Mouse (Mus musculus): ENCODE results near the gene 4931440F15Rik.
"Not testable (repeated sequence)": the region's sequence is repeated elsewhere in the genome, so short reads cannot be mapped to it uniquely, and the experiment has no call there.

4931440F15Rik gene

DNA sequence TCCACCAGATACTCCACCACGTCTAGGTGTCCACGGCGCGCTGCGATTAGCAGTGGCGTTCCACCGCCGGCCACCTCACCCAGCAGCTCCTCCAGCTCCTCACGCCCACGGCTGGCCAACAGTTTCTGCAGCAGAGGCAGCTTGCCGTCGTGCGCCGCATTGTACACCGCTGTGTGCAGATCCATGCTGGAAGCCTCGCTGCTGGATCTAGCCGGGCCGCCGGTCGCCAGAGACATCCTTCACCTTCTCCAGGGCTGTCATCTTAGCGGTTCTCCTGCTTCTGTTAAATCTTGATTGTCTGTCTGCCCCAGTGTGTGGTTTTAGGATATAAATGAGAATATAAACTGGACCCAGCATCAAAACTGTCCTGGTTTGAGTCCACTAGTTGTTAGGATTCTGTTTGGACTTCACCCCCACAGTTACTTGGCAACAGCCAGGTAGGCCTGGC, at the start of gene 4931440F15Rik:
TSS of gene 4931440F15Rik (minus strand) at position 398 of the 448 bp plus-strand sequence.
- DNase-seq (ENCODE audit: low read depth) = not testable (repeated sequence)

DNA sequence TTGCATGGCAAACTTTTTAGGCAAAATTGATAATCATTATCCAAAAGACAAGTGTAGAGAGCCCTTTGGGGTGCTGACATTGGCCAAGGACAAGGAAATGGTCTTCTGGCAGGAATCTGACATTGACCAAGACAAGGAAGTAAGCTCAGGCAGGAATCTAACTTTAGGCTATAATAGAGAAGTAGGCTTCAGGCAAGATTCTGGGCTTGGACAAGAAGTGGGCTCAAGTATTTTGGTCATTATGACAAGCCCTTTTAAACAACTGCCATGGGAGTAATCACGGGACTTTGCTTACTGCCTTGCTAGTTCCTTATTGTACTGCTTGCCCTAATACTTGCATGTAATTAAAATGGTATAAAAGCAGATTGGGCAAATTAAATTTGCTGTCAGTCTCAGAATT, 49.3 kb upstream of the 4931440F15Rik start:
- DNase-seq (ENCODE audit: low read depth) = not testable (repeated sequence)

DNA sequence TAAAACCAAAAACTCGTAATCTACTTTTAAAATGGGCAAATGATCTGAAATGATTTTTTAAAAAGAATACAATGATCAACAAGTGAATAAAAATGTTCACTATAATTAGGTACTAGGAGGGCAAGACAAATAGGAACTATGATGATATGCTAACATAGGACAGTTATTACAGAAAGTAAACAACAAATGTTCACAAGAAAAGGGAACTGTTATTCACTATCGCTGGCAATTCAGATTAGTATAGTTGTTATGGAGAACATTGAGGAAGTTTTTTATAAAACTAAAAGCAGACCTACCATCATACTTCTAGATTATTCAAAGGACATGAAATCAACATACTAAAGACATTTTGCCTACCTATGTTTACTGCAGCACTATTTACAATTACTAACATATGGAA, 44.7 kb upstream of the 4931440F15Rik start:
- no peak for DNase-seq (ENCODE audit: low read depth)

DNA sequence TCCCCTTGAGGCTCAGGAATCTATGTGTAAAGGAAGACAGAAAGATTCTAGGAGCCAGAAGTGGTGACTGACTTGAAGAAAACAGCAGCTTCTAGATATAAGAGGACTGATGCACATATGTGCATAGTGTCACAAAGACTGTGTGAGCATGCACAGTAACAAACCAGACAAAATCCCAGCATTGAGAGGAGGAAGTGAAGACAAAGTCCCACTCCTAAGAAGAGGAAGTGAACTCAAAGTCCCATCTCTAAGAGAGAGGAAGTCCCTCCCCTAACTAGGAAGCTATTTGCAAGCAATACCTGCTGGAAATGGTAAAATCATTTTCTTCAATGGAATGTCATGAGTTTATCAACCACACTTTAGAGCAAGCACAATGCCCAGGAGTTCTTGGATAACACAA, 38.8 kb upstream of the 4931440F15Rik start:
- DNase-seq (ENCODE audit: low read depth) = no peak

DNA sequence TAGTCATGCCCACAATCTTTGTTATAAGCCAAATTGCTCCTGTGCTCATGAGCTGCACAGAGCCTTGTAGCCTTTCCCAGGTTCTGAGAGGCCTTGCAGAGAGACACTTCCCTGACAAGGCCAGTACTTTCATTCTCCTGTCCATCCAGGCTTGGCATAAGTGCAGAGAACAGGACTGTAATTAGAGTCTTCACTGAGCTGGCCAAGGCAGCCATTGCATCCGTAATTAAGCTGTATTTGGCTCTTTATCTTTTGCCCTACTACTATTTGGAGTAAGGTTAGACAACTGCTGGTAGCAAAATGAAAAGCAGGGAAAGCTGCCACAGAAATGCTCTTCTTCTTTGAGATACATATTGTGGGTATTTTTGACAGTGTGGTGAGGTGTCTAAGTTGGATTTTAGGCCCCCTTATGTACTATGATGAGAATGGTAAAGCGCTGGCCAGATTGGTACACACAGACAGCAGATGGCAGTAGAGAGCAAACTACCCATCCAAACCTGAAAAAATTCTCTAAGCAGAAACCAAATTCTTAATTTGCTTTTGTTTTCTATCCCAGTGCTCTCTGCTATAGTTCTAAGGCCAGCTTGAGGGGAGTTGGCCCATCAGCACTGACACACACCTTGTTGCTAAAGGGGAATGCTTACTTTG, 36.4 kb upstream of the 4931440F15Rik start:
- DNase-seq (ENCODE audit: low read depth) = peak; percentile 24

DNA sequence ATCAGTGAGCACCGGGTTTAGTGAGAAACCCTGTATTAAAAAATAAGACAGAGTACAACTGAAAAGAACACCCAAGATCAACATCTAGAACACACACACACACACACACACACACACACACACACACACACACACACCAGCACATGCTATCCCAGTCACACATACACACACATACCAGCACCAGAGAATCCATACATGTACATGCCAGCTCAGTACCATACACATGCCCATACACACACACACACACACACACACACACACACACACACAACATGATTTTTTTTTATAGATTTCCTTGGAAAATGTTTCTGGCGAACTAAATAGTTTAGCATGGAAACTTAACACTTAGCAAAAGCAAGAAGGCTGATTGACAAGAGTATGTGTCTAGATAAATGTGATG, 35.6 kb upstream of the 4931440F15Rik start:
- DNase-seq (ENCODE audit: low read depth) = no peak

DNA sequence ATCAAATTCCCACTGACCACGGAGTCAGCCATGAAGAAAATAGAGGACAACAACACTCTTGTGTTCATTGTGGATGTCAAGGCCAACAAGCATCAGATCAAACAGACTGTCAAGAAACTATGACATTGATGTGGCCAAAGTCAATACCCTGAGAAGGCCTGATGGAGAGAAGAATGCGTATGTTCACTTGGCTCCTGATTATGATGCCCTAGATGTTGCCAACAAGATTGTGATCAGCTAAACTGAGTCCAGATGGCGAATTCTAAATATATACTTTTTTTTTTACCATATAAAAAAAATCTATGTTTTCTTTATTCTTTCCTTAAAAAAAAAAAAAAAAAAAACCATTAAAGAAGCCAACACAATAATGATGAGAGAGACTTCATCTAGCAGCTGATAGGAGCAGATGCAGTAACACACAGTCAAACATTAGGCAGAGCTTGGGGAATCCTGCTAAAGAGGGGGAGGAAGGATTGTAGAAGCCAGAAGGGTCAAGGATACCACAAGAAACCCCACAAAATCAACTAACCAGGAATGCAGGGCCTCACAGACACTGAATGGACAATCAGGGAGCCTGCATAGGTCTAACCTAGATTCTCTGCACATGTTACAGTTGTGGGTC, 15.2 kb upstream of the 4931440F15Rik start:
- DNase-seq (ENCODE audit: low read depth) = no peak

DNA sequence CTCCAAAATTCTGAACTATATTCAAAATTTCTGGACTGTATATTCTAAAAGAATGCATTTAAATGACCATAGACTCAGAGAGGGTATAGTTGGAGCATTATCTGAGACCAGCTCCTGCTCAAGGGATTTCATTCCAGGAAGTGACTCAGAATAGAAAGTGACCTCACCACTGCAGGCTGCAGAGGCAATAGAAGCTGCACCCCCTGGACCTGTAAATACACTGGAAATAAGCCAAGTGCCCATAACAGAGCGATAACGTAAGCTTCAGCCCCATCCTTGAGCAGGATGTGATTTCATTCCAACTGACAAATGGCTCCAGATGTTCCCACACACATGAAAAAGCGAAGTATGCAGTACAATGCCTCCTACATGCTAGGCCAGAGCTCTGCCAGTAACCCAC, 14.3 kb upstream of the 4931440F15Rik start:
- no peak for DNase-seq (ENCODE audit: low read depth)

DNA sequence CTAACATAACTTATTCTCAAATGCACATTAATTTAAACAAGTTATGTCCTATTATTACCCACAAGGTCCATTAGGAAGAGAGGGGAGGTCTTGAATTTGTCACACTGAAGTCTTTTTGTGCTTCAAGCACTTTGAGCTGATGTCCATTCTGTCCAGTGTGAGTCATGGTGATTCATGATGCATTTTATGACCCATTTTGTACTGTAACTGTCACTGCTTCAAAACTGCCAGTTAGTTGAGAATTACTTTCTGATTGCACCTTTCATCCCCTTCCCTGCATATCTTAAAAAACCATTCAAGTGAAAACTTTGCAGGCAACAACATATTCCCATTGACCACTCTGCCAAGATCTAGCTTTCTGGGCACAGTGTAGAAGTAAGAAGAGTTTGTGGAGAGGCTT, 11.6 kb upstream of the 4931440F15Rik start:
- DNase-seq (ENCODE audit: low read depth) = no peak

DNA sequence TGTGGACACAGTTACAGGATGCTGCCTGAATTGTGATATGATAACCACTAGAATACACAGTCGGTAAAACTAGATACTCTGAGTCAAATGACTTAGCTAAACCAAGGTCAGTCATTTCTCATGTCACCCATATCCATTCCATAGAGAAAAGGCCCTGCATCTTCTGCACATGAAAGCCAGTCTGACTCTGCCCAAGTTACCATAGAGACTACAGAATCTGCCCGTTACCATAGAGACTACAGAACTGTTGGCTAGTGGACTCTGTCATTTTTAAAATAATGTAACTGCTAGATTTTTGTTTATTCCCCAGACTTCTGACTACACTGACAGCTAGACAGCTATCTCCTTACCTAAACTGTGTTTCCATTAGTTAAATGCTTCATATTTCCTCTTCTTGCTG, 2.3 kb upstream of the 4931440F15Rik start:
- no peak for DNase-seq (ENCODE audit: low read depth)

DNA sequence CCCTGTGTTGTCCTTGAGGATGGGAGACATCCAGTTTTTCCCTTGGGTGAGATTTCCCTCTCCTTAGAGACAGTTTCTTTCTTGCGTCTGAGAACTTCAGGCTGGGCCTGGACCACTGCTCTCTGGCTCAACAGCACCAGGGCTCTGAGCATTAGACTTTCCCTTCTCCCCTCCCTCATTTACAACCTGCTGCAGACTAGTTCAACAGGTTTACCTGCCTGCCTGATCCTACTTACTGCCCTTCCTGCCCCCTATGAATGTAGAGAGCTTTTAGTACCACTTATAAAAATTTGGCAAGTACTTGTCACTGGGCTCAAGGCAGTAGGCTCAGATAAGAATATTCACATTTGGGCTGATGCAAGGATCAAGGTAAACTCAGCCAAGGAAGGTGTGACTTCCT, 533 bp upstream of the 4931440F15Rik start:
- no peak for DNase-seq (ENCODE audit: low read depth)

DNA sequence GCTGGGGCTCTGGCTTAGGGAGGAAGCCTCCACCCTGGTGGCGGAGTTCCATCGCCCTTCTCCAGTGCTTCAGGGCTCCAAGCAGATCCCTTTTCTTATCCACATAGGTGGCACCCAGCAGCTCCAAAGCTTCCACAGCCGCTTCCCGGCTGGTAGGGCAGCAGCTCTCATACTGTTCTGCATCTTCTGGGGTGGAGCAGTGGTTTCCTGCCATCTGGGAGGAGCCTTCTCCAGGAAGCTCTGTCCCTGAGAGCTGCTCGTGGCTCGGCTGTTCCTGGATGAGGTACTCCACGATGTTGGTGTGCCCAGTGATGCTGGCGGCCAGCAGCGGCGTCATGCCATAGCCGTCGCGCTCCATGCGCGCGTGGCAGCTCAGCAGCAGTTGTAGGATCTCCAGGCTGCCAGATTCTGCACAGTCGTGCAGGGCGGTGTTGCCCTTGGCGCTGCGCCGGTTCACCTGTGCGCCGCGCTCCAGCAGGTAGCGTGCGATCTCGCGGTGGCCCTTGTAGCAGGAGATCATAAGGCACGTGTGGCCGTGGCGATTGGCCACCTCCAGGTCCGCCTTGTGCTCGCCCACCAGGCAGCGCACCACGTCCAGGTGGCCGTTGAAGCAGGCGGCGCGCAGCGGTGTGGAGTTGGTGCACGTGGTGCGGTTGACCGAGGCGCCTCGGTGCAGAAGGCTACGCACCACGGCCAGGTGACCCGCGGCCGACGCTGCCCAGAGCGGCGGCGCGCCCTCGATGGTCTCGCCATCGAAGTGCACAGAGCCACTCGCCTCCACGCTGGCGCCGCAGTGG, 796 bp downstream of the 4931440F15Rik start:
- not testable (repeated sequence) for DNase-seq (ENCODE audit: low read depth)

DNA sequence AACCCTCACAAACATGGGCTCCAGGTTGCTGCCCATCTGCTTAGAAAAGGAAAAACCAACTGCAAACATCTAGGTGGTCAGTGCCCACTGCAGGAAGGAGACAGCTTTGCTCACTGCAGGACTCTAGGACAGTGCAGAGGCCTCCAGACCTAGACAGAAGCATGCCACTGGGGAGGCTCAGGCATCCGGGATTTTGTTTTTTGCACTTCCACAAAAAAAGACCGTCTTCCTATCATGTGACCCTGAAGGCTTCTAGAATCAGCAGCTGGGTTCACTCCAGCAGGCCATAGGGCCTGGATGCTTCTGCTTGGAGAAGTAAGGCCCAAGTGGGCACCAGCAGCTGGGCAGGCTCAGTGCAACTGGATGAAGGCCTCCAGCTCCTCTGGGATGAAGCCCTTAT, 2.3 kb downstream of the 4931440F15Rik start:
- DNase-seq (ENCODE audit: low read depth) = no peak

DNA sequence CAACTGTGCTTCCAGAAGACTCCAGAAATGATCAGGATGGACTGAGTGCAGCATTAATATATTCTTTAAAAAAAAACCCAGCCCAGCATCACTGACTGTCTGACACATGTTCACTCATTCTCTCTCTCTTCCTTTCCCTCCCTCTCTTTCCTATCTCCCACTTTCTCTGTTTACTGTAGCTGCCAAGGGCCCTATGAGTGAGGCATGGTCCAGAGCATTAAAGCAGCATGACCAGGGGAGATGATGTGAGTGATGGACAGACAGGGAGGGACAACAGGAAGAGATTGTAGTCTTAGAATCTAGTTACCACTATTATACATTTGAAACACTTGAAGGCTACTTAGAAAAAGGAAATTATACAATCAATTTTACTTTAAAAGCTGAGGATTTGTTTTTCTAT, 9.8 kb downstream of the 4931440F15Rik start:
- no peak for DNase-seq (ENCODE audit: low read depth)

DNA sequence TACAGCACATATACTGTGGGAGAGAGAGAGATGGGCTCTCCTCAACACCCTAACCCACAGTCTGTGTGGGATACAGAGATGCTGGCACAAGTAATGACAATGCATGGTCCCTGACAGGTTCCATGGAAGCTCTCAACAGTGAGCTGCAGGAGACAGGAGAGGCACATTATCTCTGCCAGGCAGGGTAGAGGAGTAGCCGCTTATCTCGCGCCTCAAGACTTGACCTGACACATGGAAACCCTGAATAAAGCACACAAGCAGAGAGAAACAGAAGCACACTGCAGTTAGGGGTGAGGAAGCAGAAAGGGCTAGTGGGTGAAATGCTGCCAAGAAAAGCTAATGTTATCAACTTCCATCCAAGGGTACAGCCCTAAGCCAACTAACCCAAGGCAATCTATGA, 10.2 kb downstream of the 4931440F15Rik start:
- DNase-seq (ENCODE audit: low read depth) = peak; percentile 76

DNA sequence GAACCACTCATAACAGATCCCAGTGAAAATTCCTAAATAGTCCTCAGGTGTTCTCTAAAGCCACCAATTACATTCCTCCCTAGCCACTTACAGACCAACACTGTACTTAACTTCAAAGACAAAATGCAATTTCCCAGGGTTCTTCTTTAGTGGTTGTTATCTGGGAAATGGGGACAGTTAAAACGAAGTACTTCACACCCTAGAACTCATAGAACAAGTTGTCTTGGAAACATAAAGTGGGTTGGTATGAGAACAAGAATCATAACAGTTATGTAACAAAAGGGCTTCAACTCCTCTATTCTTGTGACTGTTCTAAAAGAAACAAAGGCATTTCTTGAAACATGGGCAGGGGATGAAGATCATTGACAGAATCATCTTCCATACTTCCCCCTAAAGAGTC, 12.2 kb downstream of the 4931440F15Rik start:
- no peak for DNase-seq (ENCODE audit: low read depth)

DNA sequence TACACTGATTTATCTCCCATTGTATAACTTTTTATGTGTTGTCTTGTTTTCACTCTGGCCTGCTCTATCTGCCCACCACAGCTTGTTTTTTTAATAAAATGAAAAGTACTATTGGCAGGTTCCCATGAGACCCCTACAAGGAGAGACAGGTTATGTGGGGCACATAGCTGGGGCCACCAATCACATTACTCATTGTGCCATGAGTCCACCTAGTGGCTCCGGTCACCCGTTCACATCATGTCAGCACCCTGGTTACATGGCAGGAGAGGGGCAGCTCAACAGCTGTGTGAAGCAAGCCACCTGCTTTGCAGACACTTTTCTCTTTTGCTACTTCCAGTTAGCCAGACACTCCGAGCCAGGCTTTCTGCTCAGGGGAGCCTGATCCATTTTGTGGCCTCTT, 13.0 kb downstream of the 4931440F15Rik start:
- DNase-seq (ENCODE audit: low read depth) = no peak

DNA sequence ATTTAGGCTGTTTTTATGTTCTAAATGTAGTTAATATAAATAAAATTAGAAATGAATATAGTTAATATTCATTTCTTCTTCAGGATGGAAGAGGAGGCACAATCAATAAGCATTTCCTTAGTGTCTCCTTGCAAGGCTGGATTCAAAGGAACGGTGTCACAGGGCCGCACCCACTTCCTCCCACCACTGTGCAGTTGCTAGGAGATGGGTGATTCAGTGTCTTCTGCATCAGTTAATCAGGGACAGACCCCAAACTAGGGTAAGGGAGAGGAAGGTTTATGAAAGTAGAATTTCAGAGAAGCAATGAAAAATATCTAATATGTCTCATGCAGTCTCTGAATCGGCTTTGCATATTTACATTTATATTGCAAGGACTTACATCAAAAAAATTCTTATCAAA, 15.1 kb downstream of the 4931440F15Rik start:
- no peak for DNase-seq (ENCODE audit: low read depth)

DNA sequence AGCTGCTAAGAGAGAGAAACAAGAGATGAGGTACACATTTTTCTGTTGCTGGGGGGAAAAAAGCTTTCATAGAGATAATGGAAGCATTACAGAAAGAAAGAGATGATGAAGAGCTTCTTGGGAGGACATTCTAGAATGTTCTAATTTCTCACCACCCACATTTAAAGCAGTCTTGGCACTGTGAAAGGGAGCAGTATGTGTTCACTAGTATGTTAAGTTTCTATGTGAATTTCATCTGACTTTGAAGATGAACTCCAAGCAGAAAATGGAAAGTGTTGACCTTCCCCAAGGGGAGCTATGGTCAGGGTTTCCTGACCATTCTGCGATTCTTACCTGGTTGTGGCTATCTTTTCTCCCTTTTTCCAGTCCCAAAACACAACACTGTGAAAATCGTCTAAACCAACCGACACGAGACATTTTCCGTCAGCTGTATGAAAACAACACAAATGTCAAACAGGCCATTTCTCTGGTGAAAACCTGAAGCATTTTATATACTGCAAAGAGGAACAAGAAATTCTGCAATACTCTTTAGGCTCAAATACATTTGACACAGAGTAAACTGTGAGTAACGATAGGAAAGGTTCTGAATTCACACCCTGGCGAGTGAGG, 16.4 kb downstream of the 4931440F15Rik start:
- DNase-seq (ENCODE audit: low read depth) = no peak

DNA sequence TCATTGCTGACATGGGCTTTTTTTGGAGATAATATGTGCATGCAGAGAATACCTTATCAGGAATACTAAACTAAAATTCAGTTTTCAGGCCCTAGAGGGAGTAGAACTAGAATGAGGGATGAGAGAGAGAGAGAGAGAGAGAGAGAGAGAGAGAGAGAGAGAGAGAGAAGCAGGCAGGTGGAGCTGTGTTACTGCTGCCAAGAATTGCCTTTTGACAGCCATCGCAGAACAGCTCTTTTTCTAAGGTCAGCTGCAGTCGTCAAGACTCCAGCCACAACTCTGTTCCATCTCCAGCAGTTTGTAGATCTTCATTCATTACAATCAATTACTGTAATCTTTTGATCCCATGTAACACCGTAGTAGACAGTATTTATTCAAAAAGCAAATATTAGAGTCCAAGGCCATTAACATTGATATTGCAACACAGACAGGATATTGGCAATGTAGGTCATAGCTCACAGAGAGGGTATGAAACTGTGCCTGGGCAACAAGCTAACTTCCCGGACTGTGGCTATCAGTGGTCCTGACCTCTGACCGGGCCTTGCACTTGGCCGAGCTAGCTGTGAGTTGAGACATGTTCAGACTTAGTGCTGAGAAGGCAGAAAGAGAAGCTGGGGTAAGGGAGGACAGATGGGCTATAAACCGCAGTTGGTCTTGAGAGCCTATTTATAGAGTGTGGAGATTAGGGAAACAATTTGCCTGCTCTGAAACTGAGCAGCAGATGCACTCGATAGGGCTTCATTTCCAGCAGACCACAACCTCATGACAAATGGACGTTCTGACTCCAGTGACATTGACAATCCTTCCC, 17.1 kb downstream of the 4931440F15Rik start:
- DNase-seq (ENCODE audit: low read depth) = no peak

DNA sequence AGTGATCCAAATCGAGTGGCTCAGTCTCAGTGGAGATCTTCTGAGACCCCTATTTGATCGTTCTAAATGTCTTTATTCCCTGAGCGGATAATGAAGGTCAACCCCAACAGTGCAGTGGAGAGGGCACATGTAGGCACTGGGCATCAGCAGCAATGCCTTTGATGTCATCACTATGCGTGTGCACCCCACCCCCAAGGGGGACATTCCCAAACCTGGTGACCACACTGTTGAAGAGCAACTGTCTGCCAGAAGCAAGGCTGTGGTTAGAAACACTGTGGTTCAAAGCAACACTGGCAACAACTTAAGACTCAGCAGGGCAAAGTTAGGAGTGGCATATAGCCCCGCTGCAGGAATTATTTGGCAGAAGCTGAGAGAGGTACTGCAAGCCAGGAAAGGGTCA, 18.1 kb downstream of the 4931440F15Rik start:
- DNase-seq (ENCODE audit: low read depth) = no peak

All from c-Kit-positive CD71-positive TER-119-negative erythroid progenitor cells, embryonic 14.5 days (primary cell).